Mouse (Mus musculus) gastrocnemius, adult 2 months (tissue): ENCODE measurements at regions not wholly inside any gene's neighbourhood (a gene's known extent, or its start where the extent isn't known, plus 50 kb on each side); places are given as distances from the start of the nearest gene placed in this dataset.
A peak's percentile ranks its signal among the peaks of the same experiment; 100 is the strongest.

ENCODE experiments used
- DNase-seq: peaks from one replicate; pipeline ENCODE4 v3.0.0; 2022
- H3K27ac ChIP-seq: fragments of 200-600 bp; 2 replicates; pipeline ENCODE4 v1.8.1; 2022; ENCODE audit warnings: mild to moderate bottlenecking
- H3K4me3 ChIP-seq: fragments of 200-600 bp; 2 replicates; pipeline ENCODE4 v1.8.1; 2022; ENCODE audit warnings: mild to moderate bottlenecking, moderate library complexity
- CTCF ChIP-seq: fragments of 200-600 bp; IDR thresholded peaks from 2 replicates; pipeline ENCODE4 v1.8.1; 2022; ENCODE audit warnings: antibody characterized with exemption, mild to moderate bottlenecking, moderate library complexity
- intact Hi-C: fragments of 180-260 bp; cut with DNase I; formaldehyde crosslinking; loops from one replicate; pipeline ENCODE4 v1.15.1; 2025

GRCm38 (mm10) chr1:120851860-120852503 lies 249.8 kb downstream of the En1 start:
- intact Hi-C loops = no loop called here
- no peak for TF ChIP-seq CTCF
- Histone ChIP-seq H3K27ac (no peak overlapping the region), H3K4me3 (no peak overlapping the region)
- DNase-seq = no peak

GRCm38 (mm10) chr1:120857566-120857965 lies 255.3 kb downstream of the En1 start:
- TF ChIP-seq CTCF = no peak
- no peak overlapping the region for H3K4me3 ChIP-seq
- intact Hi-C loops = no loop called here
- no peak for DNase-seq
- H3K27ac ChIP-seq = no peak overlapping the region

DNA sequence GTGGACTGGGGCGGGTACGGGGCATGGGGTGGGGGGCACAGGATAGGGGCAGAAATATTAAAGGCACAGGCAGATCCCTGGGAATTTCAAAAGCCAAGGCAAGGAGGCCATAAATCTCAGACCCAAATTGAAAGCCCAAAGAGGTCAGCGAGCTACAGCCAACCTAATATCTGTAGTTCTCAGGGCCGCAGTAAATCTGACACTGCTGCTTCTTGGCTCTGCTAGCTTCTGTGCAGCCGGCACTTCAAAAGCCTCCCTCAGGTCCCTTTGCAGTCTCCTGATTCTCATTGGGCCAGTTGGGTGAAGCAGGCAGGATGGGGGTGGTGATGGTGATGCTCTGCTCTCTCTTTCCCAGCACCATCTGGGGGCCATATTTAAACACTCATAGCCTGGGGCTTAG lies 257.3 kb downstream of the En1 start:
- H3K27ac ChIP-seq = no peak overlapping the region
- no peak for TF ChIP-seq CTCF
- no peak for DNase-seq
- intact Hi-C loops = no loop called here
- no peak overlapping the region for H3K4me3 ChIP-seq

- Histone ChIP-seq H3K4me3 (no peak overlapping the region), H3K27ac (no peak overlapping the region)
- intact Hi-C loops = no loop called here
- no peak for DNase-seq
- peak; percentile 26; the same call in 1 of the 2 replicates for TF ChIP-seq CTCF
Observed at GRCm38 (mm10) chr1:120872554-120872953, 270.3 kb downstream of the En1 start.

DNA sequence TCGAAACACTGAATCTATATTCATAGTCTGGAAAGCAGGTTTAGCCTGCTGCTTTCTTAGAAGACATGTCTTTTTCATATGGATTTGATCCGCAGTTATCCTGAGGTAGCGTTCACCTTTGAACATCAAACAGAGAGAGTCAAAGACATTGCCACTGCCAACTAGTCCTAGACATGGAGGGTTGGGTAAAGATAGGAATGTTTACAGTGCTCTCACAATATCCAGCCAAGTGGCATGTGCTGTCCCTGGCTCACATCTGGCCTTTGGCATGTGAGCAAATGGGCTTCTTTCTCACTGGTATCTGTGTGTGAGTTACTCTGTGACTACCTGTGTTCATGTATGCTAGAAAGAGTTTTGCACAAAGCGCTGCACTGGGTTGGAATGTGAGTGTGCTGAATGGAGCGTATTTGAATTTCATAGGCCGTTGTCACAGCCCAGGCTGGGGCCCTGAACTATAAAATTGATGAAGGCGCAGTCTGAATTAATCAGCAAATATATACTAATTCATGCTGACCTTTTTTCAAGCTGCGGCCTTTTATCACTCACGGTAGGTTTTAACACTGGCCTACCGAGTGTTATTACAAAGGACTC lies 280.8 kb downstream of the En1 start:
- Histone ChIP-seq H3K27ac (no peak overlapping the region), H3K4me3 (no peak overlapping the region)
- intact Hi-C loops = no loop called here
- DNase-seq = no peak
- TF ChIP-seq CTCF = no peak

DNA sequence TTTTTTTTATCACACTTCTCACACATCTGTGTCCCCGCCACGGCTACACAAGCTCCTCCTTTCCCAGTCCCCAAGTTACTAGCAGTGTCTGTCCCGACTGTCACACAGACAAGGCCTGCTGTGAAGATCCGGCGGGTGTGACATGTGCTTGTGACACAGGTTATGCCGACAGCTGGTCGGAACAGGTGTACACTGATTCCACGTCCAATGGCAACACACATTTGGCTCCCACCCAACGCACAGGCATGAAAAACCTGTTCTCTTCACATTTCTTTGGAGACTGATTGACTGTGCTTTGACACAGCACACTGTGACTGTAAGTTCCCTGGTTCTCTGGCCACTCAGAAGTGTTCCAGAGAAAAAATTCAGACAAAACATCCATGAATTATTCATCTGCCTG lies 281.4 kb downstream of the En1 start:
- intact Hi-C loops = no loop called here

DNA sequence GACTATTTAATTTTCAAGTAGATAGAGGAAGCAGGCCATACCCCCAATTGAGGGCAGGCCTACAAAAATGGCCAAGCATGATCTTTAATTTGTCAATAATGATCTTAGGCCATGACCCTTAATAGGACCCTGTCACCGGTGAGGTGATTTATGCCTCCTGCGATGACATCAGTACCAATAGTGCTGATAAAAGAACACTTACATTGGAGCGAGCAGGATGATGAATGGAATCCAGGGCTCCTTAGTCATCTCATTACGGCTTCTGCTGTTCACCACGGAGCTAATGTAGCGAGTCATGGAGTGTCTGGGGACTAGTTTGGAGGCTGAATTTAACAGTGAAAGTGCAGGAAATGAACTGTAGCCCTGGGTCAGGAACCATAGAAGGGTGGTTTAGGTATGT lies 308.6 kb downstream of the En1 start:
- no peak for TF ChIP-seq CTCF

More for the DNA sequence above, 281.4 kb downstream of the En1 start:
- DNase-seq = peak; percentile 16
- TF ChIP-seq CTCF = no peak
- no peak overlapping the region for H3K4me3 ChIP-seq
- H3K27ac ChIP-seq = no peak overlapping the region

DNA sequence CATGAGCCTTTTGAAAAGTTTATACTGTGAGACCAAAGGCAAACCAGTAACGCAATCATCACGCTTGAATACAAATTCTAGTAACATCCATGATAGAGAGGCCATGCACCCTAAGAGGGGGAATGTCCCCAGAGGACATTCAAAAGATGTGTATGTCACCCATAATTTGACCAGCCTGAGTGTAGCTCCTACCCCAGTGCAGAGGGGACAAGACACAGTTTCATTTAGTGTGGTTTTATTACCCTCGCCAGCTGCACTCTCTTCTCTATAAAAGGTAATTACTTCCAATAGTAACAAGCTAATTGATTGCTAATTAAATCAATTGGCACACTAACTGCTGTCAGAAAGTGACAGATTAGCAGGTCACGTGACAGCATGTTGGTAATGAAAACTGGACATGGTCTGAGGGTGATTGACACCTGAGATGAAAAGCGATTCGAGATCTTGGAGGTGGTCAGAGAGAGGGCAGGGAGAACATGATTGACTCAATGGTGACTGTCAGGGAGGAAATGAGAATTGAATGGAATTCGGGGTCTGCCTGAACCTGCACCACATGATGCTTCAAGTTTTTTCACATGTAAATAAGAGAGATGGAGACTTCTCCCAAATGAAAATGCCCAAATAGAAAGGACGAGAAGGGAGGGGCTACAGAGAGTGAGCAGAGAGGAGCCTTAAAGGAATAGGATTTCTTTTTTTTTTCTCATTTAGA lies 309.9 kb downstream of the En1 start:
- DNase-seq = no peak
- no peak for TF ChIP-seq CTCF
- Histone ChIP-seq H3K4me3 (no peak overlapping the region), H3K27ac (no peak overlapping the region)
- intact Hi-C loops = no loop called here

More for the DNA sequence above, 308.6 kb downstream of the En1 start:
- intact Hi-C loops = no loop called here
- H3K4me3 ChIP-seq = no peak overlapping the region
- no peak overlapping the region for H3K27ac ChIP-seq
- no peak for DNase-seq

DNA sequence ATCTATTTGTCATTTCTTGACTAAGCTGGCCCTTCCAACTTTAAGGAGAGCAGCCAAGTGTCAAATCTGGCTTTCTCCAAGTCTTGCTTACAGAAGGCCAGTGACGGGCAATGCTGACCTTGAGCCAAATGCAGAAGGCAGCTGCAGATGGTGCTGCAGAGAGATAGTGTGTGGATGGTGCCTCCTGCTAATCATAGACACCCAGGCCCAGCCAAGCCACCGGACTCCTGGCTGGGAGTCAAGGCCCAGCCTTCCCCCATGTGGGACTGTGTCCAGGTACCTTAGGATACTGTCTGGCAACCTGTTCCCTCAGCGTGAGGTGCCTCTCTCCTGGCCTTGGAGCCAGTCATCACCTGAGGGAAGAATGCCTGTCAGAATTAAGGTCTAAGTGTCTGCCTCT lies 319.3 kb downstream of the En1 start:
- no peak for TF ChIP-seq CTCF
- Histone ChIP-seq H3K4me3 (no peak overlapping the region), H3K27ac (no peak overlapping the region)
- intact Hi-C loops = no loop called here
- DNase-seq = peak; percentile 48

DNA sequence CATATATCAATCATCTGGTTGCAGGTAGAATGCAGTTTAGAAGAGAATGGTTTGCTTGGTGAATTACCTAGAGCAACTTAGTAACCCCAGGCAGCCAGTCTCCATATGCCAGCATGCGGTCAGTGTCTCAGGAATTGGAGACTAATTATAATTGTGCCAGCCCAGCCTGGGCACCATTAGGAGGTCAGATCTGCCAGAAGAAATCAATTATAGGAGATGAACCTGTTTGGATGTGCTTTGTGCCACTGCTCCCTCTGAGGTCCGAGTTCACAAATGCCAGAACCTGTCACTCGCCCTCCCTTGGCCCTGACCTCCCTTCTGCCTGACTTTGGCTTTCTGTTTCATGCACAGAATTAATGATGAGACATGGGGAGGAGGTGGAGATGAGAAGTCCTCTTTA lies 323.1 kb downstream of the En1 start:
- H3K4me3 ChIP-seq = no peak overlapping the region
- no peak overlapping the region for H3K27ac ChIP-seq
- DNase-seq = no peak
- intact Hi-C loops = no loop called here
- no peak for TF ChIP-seq CTCF

- no peak overlapping the region for H3K4me3 ChIP-seq
- intact Hi-C loops = no loop called here
- TF ChIP-seq CTCF = no peak
- no peak for DNase-seq
- no peak overlapping the region for H3K27ac ChIP-seq
Observed at GRCm38 (mm10) chr1:120930141-120930540, 327.9 kb downstream of the En1 start.

DNA sequence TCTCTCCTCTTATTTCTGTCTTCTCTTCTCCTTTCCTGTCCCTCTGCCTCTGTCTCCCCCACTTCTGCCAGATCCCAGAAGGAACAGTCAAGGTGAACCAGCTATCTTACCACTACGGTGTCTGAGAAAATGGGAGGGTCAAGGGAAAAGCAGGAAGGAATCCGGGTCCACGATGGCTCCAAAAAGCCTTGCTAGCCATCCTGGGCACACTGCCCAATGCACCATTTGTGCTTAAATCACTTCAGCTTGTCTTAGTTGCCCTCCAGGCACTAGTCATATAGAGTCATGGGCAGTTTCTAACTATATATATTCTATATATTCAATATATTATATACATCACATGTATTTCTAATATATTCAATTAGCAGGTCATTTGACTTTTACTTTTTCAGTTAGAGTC lies 333.1 kb downstream of the En1 start:
- intact Hi-C loops = no loop called here
- H3K4me3 ChIP-seq = no peak overlapping the region
- no peak overlapping the region for H3K27ac ChIP-seq
- no peak for TF ChIP-seq CTCF
- no peak for DNase-seq

GRCm38 (mm10) chr1:120943711-120944110 lies 341.5 kb downstream of the En1 start:
- intact Hi-C loops = no loop called here
- H3K4me3 ChIP-seq = no peak overlapping the region
- no peak overlapping the region for H3K27ac ChIP-seq
- no peak for DNase-seq
- no peak for TF ChIP-seq CTCF
